Mouse (Mus musculus): ENCODE measurements around the gene Rpl10-ps3. TPM values are rescaled to one million over a fixed set of nuclear protein-coding genes. Genes with fewer than 3 reads are reported as not detected.

The Rpl10-ps3 gene
- polyA plus RNA-seq, 1 experiment from 2014 or later: 468 TPM

- H3K9ac ChIP-seq (ENCODE audit: low read depth, low read length): no peak overlapping the region
- no peak overlapping the region for H3K4me3 ChIP-seq (ENCODE audit: low read depth, low read length)
- H3K9me3 ChIP-seq (ENCODE audit: control insufficient read depth, low read length): no peaks in the 10 kb centered on the region
- WGBS: 50% methylated on average over 4 of the region's 4 CpGs
- H3K27ac ChIP-seq (replicated peaks; ENCODE audit: low read depth, low read length): no peak overlapping the region
- ATAC-seq (ENCODE audit: low read depth) (no peak), DNase-seq (ENCODE audit: low spot score) (no peak)
- H3K27me3 ChIP-seq (replicated peaks; ENCODE audit: control insufficient read depth, insufficient read depth, low read length): no peaks in the 10 kb centered on the region
- H3K4me1 ChIP-seq (ENCODE audit: control insufficient read depth, insufficient read depth, low read length): no peaks in the 10 kb centered on the region; the same call in 1 of the 2 replicates
- H3K36me3 ChIP-seq (ENCODE audit: control insufficient read depth, insufficient read depth, low read length): no peaks in the 10 kb centered on the region
- no peak overlapping the region for H3K4me2 ChIP-seq (ENCODE audit: low read depth, low read length)
These were observed 40.8 kb downstream of the Rpl10-ps3 start for GRCm38 (mm10) chr9:50304004-50304403.

GRCm38 (mm10) chr9:50301722-50302121, 43.0 kb downstream of the Rpl10-ps3 start:
- DNase-seq (ENCODE audit: low spot score) (peak; percentile 54), ATAC-seq (ENCODE audit: low read depth) (no peak)
- no peaks in the 10 kb centered on the region for H3K9me3 ChIP-seq (ENCODE audit: control insufficient read depth, low read length)
- no peak overlapping the region for H3K9ac ChIP-seq (ENCODE audit: low read depth, low read length)
- H3K4me1 ChIP-seq (ENCODE audit: control insufficient read depth, insufficient read depth, low read length): no peaks in the 10 kb centered on the region; the same call in 1 of the 2 replicates
- H3K4me2 ChIP-seq (ENCODE audit: low read depth, low read length): no peak overlapping the region
- no peaks in the 10 kb centered on the region for H3K27me3 ChIP-seq (replicated peaks; ENCODE audit: control insufficient read depth, insufficient read depth, low read length)
- no peak overlapping the region for H3K27ac ChIP-seq (replicated peaks; ENCODE audit: low read depth, low read length)
- no peak overlapping the region for H3K4me3 ChIP-seq (ENCODE audit: low read depth, low read length)
- no peaks in the 10 kb centered on the region for H3K36me3 ChIP-seq (ENCODE audit: control insufficient read depth, insufficient read depth, low read length)

- WGBS: 38% methylated on average over 2 of the region's 2 CpGs
- H3K36me3 ChIP-seq (ENCODE audit: control insufficient read depth, insufficient read depth, low read length): no peaks in the 10 kb centered on the region
- no peaks in the 10 kb centered on the region for H3K4me1 ChIP-seq (ENCODE audit: control insufficient read depth, insufficient read depth, low read length)
- peak; percentile 67 for DNase-seq (ENCODE audit: low spot score)
- no peaks in the 10 kb centered on the region for H3K9me3 ChIP-seq (ENCODE audit: control insufficient read depth, low read length)
- ATAC-seq (ENCODE audit: low read depth): no peak
- no peak overlapping the region for H3K4me2 ChIP-seq (ENCODE audit: low read depth, low read length)
- no peak overlapping the region for H3K4me3 ChIP-seq (ENCODE audit: low read depth, low read length)
- H3K27me3 ChIP-seq (replicated peaks; ENCODE audit: control insufficient read depth, insufficient read depth, low read length): no peaks in the 10 kb centered on the region
- no peak overlapping the region for H3K9ac ChIP-seq (ENCODE audit: low read depth, low read length)
- H3K27ac ChIP-seq (replicated peaks; ENCODE audit: low read depth, low read length): no peak overlapping the region
These were observed 46.4 kb downstream of the Rpl10-ps3 start for GRCm38 (mm10) chr9:50298389-50298788.

Other genes starting within 250 kb of the Rpl10-ps3 start
- gene Plet1, start 149.6 kb upstream of the Rpl10-ps3 start, polyA plus RNA-seq (2014; fragmentation: Nextera tagmentation; extraction: Ambion mirVana): 2.7 and 7.1 TPM in 2 replicates
- gene Pts, start 183.8 kb upstream of the Rpl10-ps3 start, polyA plus RNA-seq (2014; fragmentation: Nextera tagmentation; extraction: Ambion mirVana): 61.3 and 63.3 TPM in 2 replicates
- gene Il18, start 209.9 kb upstream of the Rpl10-ps3 start, polyA plus RNA-seq (2014; fragmentation: Nextera tagmentation; extraction: Ambion mirVana): 6.1 and 7.7 TPM in 2 replicates
- 0.15 and 0.16 TPM in 2 replicates for gene Bco2, start 210.2 kb upstream of the Rpl10-ps3 start, polyA plus RNA-seq (2014; fragmentation: Nextera tagmentation; extraction: Ambion mirVana)
- gene Tex12, start 216.4 kb upstream of the Rpl10-ps3 start, polyA plus RNA-seq (2014; fragmentation: Nextera tagmentation; extraction: Ambion mirVana): 0.21 TPM in 1 of 2 replicates, not detected in the other